Comparison of ENCODE assay signal across 16 mouse cellular contexts in the genomic region with DNA sequence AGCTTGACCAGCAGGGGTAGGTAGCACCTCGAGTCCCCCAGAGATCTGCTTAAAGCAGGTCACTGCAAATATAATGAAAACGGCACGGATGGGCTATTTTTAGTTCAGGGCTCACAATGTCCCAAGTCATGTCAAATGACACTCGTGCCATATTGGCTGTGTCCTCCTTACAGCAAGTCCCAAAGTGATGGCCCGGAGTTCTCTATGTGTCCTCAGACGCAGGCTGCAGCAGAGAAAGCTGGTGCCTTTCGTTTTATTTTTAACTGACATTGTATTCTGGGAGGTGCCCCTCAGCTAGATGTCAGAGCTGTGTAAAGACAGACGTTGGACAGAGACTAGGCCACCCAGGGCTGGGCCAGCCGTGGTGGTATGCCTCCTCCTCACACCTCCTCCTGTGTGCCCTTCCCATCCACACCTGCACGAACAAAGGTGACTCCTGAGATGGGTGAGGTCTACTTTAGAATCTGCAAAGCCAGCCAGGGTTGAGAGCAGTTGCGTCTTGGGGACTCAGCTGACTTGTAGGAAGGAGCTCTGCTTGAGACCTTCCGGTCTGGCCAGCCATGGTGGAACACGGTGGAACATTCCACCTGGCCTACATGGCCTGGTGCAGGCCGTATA. TPM values are rescaled to one million over a fixed set of nuclear protein-coding genes. Genes with fewer than 3 reads are reported as not detected.
"Had no signal": no experiment of that assay in that cellular context is flagged by ENCODE, and none has a peak within 500 bp of the region (broad histone marks: within the 10 kb centered on the region; RNA-seq: fewer than 3 reads in every experiment).

No protein-coding gene starts in this region.

- H3K9ac ChIP-seq: liver, embryonic 15.5 days; midbrain, embryonic 13.5 days; neural tube, embryonic 12.5 days had no signal

- ATAC-seq: lung, postnatal 0 days; midbrain, embryonic 13.5 days had no signal

- DNase-seq: kidney, postnatal 10 days; kidney, postnatal 4 days; lung, adult 2 months; lung, postnatal 36 days had no signal

- H3K4me3 ChIP-seq: layer of hippocampus, adult 2 months; left cerebral cortex, adult 2 months; limb, embryonic 10.5 days; liver, embryonic 15.5 days; midbrain, embryonic 13.5 days; neural tube, embryonic 12.5 days had no signal

- H3K27ac ChIP-seq: layer of hippocampus, adult 2 months; left cerebral cortex, adult 2 months; limb, embryonic 10.5 days; liver, embryonic 15.5 days; midbrain, embryonic 13.5 days; neural tube, embryonic 12.5 days; stomach, postnatal 0 days had no signal

- H3K4me2 ChIP-seq: liver, embryonic 11.5 days; liver, embryonic 15.5 days; midbrain, embryonic 13.5 days; neural tube, embryonic 12.5 days had no signal

- H3K27me3 ChIP-seq: neural tube, embryonic 12.5 days had no signal

- H3K9me3 ChIP-seq: limb, embryonic 10.5 days; liver, embryonic 15.5 days; midbrain, embryonic 13.5 days; neural tube, embryonic 12.5 days had no signal

- H3K36me3 ChIP-seq: limb, embryonic 10.5 days; liver, embryonic 15.5 days; midbrain, embryonic 13.5 days; neural tube, embryonic 12.5 days had no signal

- H3K4me1 ChIP-seq: liver, embryonic 15.5 days; midbrain, embryonic 13.5 days; neural tube, embryonic 12.5 days had no signal

RNA-seq across cellular contexts. Expression of a gene that starts 8.4 kb away (rescaled TPM):
- total RNA-seq: megakaryocyte progenitor cell, adult 5-6 weeks; monocyte, adult 5-6 weeks; neutrophil, adult 5-6 weeks had no signal
- polyA plus RNA-seq: limb, embryonic 10.5 days; liver, embryonic 11.5 days; liver, embryonic 15.5 days; lung, adult 2 months; lung, postnatal 0 days; midbrain, embryonic 13.5 days; stomach, postnatal 0 days had no signal

RNA-seq across cellular contexts. Expression of a gene that starts 14.5 kb away (rescaled TPM):
- total RNA-seq: megakaryocyte progenitor cell, adult 5-6 weeks; monocyte, adult 5-6 weeks; neutrophil, adult 5-6 weeks had no signal
- polyA plus RNA-seq: limb, embryonic 10.5 days; liver, embryonic 11.5 days; liver, embryonic 15.5 days had no signal

RNA-seq across cellular contexts. Expression of a gene that starts 45.2 kb away (rescaled TPM):
- total RNA-seq: megakaryocyte progenitor cell, adult 5-6 weeks; monocyte, adult 5-6 weeks; neutrophil, adult 5-6 weeks had no signal

RNA-seq across cellular contexts. Expression of a gene that starts 45.9 kb away (rescaled TPM):
- total RNA-seq: monocyte, adult 5-6 weeks; neutrophil, adult 5-6 weeks had no signal
